Mouse (Mus musculus) intestine, postnatal 0 days (tissue): ENCODE results near the gene Stoml3. TPM values are rescaled to one million over a fixed set of nuclear protein-coding genes. Genes with fewer than 3 reads are reported as not detected.

Experiments
- ATAC-seq: fragments of 200-750 bp; cut with Nextera tagmentation; 2 replicates; pipeline ENCODE4 v1.8.0; 2017; ENCODE audit warnings: mild to moderate bottlenecking, moderate TSS enrichment, moderate library complexity
- H3K27ac ChIP-seq: fragments of 300-500 bp; sonication (generic); 2 replicates; pipeline ENCODE4 v1.5.1; 2014; ENCODE audit warnings: mild to moderate bottlenecking, low read depth, low read length, moderate library complexity
- H3K27me3 ChIP-seq: fragments of 300-500 bp; sonication (generic); replicated peaks from 2 replicates; pipeline ENCODE4 v1.6.1; 2014; ENCODE audit warnings: low read length, mixed read lengths; ENCODE audit not compliant: control insufficient read depth, insufficient read depth
- H3K36me3 ChIP-seq: fragments of 300-500 bp; sonication (generic); 2 replicates; pipeline ENCODE4 v1.6.1; 2014; ENCODE audit warnings: mild to moderate bottlenecking, moderate library complexity; ENCODE audit not compliant: control insufficient read depth, insufficient read depth
- H3K4me1 ChIP-seq: fragments of 300-500 bp; sonication (generic); replicated peaks from 2 replicates; pipeline ENCODE4 v1.6.1; 2014; ENCODE audit warnings: antibody characterized with exemption, low read length, mixed read lengths; ENCODE audit not compliant: control insufficient read depth, insufficient read depth
- H3K4me2 ChIP-seq: fragments of 300-500 bp; sonication (generic); replicated peaks from 2 replicates; pipeline ENCODE4 v1.6.1; 2014; ENCODE audit warnings: low read depth, mild to moderate bottlenecking, moderate library complexity
- H3K4me3 ChIP-seq: fragments of 300-500 bp; sonication (generic); 2 replicates; pipeline ENCODE4 v1.5.1; 2014; ENCODE audit warnings: low read depth, low read length
- H3K9ac ChIP-seq: fragments of 300-500 bp; sonication (generic); 2 replicates; pipeline ENCODE4 v1.6.1; 2014; ENCODE audit warnings: mild to moderate bottlenecking, low read depth, low read length
- H3K9me3 ChIP-seq: fragments of 300-500 bp; sonication (generic); 2 replicates; pipeline ENCODE4 v1.6.1; 2016; ENCODE audit warnings: mixed run types; ENCODE audit not compliant: control insufficient read depth
- CTCF ChIP-seq: sonication (generic); IDR thresholded peaks from 2 replicates; pipeline ENCODE4 v1.5.1; 2016; ENCODE audit warnings: low read depth, mild to moderate bottlenecking, control low read depth, antibody characterized with exemption, moderate library complexity
- WGBS: fragments of 180-500 bp; shearing (Covaris S2); extraction: QIAGEN DNeasy Blood & Tissue Kit; methylation state at CpG from one replicate; pipeline ENCODE4 v1.1.7; 2014; 5-methylcytosine and 5-hydroxymethylcytosine counted together
- polyA plus RNA-seq: library from polyadenylated mRNA; unstranded; fragments of >200 nt; fragmentation: Nextera tagmentation; extraction: Ambion mirVana; gene quantifications from 2 replicates; pipeline ENCODE4 v1.2.1, GENCODE M21; 2015

The Stoml3 gene
- polyA plus RNA-seq, 1 experiment from 2014 or later = not detected

DNA sequence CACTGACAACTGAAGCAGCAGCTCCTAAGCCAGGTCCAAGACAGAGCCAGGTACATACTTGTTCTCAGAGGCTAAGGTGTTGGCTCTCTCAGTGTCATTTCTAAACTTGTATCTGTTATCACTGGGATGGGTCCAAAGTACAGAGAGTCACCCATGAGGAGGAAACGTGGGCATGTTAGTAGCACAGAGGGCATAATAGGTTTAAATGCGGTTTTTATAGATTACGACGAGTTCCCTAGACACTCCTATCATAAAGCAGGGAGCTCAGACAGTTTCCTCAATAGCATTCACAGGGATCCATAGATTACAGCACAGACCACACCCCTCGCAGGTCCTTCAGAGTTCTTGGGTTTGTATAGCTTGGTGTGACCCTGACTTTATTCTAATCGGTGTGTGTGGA, 34.4 kb upstream of the Stoml3 start:
- Histone ChIP-seq H3K9me3 (no peaks in the 10 kb centered on the region), H3K36me3 (peaks cover 72% of the 10 kb centered on the region), H3K27ac (peak overlapping the region; percentile 79), H3K27me3 (no peaks in the 10 kb centered on the region), H3K4me2 (peak overlapping the region; percentile 24; the same call in 1 of the 2 replicates), H3K9ac (no peak overlapping the region), H3K4me3 (no peak overlapping the region), H3K4me1 (no peaks in the 10 kb centered on the region)
- TF ChIP-seq CTCF = no peak
- ATAC-seq = peak; percentile 92
- whole genome bisulfite sequencing = 44% methylated on average over 6 of the region's 6 CpGs

DNA sequence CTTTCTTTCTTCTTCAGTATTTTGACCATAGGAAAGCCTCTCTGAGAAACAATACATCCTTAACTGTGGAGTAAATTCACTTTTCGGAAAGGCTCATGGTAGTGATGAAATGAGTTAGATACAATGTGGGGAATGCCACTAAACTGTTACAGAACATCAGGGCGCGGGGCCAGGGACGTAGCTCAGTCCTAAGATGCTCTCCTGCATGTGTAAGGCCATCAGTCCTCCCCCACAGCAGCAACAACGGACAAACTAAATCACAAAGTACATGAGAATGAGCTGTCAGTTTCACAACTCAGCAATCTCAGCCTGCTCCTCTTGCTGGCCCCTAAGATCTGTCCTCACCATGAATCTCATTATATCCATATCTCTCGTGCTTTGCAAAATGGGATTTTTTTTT, 33.9 kb upstream of the Stoml3 start:
- TF ChIP-seq CTCF = no peak
- Histone ChIP-seq H3K36me3 (peaks cover 69% of the 10 kb centered on the region), H3K9ac (no peak overlapping the region), H3K9me3 (no peaks in the 10 kb centered on the region), H3K27ac (peak overlapping the region; percentile 79), H3K4me3 (no peak overlapping the region), H3K4me2 (no peak overlapping the region), H3K27me3 (no peaks in the 10 kb centered on the region), H3K4me1 (no peaks in the 10 kb centered on the region)
- WGBS = 72% methylated on average over 6 of the region's 6 CpGs
- ATAC-seq = 0 out of 2 replicates have a peak, but pooled peaks have one; percentile 12

DNA sequence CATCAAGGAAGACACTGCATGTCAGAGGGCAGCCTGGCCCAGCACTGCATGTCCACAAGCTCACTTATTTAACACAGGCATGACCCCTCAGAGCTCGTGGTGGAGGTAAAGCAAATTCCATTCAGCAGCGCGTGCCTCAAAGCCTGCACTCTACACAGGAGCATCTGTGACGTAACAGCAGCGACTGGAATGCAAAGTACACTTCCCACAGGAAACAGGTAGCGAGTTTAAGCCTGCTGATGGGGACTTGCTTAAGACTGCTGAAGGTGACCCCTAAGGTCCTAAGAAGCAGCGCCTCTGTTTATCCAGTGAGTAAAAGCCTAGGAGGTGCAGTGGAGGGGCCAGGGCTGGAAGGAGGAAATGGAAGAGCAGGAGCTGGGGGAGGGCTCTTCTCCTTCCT, 33.5 kb upstream of the Stoml3 start:
- no peak for TF ChIP-seq CTCF
- peak; percentile 76 for ATAC-seq

DNA sequence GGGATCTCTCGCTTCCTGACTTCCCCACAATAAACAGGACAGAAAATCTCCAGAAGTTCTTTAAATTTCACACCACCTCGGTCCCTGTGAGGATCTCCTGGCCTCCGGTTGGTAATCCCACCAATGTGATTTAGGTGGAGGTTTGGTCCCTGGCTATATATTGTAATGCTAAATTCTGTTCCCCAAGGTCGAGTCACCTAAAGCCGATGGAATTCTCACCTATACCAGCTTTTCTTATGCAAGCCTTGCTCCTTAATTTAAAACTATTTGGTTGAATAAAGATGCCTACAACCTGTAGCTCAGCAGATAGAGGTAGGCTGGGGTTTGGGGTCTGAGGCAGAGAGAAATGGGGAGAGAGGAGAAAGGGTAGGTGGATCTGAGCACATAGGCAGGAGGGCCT, 30.7 kb upstream of the Stoml3 start:
- H3K4me3 ChIP-seq = no peak overlapping the region
- H3K9me3 ChIP-seq = no peaks in the 10 kb centered on the region
- H3K4me1 ChIP-seq = peaks cover 4% of the 10 kb centered on the region; the same call in 1 of the 2 replicates
- no peaks in the 10 kb centered on the region for H3K27me3 ChIP-seq
- WGBS = 70% methylated on average over 5 of the region's 5 CpGs
- ATAC-seq = no peak
- H3K9ac ChIP-seq = no peak overlapping the region
- TF ChIP-seq CTCF = no peak
- peaks cover 54% of the 10 kb centered on the region for H3K36me3 ChIP-seq
- no peak overlapping the region for H3K27ac ChIP-seq
- no peak overlapping the region for H3K4me2 ChIP-seq

More for the DNA sequence above, 33.5 kb upstream of the Stoml3 start:
- Histone ChIP-seq H3K4me3 (no peak overlapping the region), H3K4me1 (no peaks in the 10 kb centered on the region), H3K36me3 (peaks cover 73% of the 10 kb centered on the region), H3K9ac (no peak overlapping the region), H3K4me2 (no peak overlapping the region), H3K9me3 (no peaks in the 10 kb centered on the region), H3K27ac (peak overlapping the region; percentile 79), H3K27me3 (no peaks in the 10 kb centered on the region)
- 37% methylated on average over 7 of the region's 7 CpGs for WGBS

DNA sequence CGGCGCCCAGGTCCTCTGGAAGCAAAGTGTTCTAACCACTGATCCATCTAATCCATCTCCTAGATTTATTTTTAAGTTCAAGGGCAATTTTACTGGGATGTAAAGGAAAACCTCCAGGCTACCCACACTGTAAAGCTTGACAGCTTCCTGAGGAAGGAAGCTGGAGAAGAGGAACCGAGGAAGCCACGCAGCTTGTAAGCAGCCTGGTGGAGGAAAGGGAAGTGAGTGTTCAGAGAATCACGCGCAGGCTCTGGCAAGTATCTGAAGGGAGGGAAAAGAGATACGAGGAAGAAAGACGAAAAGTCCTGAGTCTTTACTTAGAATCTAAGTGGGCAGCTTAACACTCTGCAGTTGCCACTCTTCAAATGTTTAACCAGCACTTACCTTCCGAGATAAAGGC, 28.3 kb upstream of the Stoml3 start:
- no peak for TF ChIP-seq CTCF
- no peak overlapping the region; the same call in 1 of the 2 replicates for H3K27ac ChIP-seq
- H3K27me3 ChIP-seq = no peaks in the 10 kb centered on the region
- no peaks in the 10 kb centered on the region for H3K9me3 ChIP-seq
- WGBS = 64% methylated on average over 9 of the region's 9 CpGs
- no peak for ATAC-seq
- peaks cover 39% of the 10 kb centered on the region for H3K36me3 ChIP-seq
- H3K9ac ChIP-seq = no peak overlapping the region
- H3K4me3 ChIP-seq = no peak overlapping the region
- H3K4me1 ChIP-seq = peaks cover 4% of the 10 kb centered on the region; the same call in 1 of the 2 replicates
- no peak overlapping the region for H3K4me2 ChIP-seq

DNA sequence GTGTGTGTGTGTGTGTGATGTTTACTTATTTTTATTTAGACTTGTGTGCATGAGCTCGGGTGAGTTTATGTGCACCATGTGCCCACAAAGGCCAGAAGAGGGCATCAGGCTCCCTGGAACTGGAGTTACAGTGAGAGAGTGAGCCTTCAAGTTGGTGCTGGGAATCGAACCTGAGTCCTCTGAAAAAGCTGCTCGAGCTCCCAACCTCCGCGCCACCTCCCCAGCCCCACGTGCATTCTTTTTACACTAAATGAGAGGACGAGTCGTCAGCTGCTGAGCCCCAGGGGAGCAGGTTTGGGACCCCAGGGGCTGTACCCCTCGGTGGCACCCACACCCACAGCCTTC, 25.8 kb upstream of the Stoml3 start:
- 2% methylated on average over 9 of the region's 9 CpGs for WGBS
- Histone ChIP-seq H3K4me1 (peaks cover 4% of the 10 kb centered on the region; the same call in 1 of the 2 replicates), H3K27me3 (no peaks in the 10 kb centered on the region), H3K36me3 (peaks cover 19% of the 10 kb centered on the region), H3K4me2 (peak overlapping the region; percentile 70), H3K9me3 (no peaks in the 10 kb centered on the region), H3K27ac (peak overlapping the region; percentile 87), H3K9ac (peak overlapping the region; percentile 95), H3K4me3 (peak overlapping the region; percentile 83)
- ATAC-seq = peak; percentile 3; the same call in 1 of the 2 replicates
- TF ChIP-seq CTCF = peak; percentile 31
